Comparison of ENCODE assay signal across 9 mouse cellular contexts in the genomic region with DNA sequence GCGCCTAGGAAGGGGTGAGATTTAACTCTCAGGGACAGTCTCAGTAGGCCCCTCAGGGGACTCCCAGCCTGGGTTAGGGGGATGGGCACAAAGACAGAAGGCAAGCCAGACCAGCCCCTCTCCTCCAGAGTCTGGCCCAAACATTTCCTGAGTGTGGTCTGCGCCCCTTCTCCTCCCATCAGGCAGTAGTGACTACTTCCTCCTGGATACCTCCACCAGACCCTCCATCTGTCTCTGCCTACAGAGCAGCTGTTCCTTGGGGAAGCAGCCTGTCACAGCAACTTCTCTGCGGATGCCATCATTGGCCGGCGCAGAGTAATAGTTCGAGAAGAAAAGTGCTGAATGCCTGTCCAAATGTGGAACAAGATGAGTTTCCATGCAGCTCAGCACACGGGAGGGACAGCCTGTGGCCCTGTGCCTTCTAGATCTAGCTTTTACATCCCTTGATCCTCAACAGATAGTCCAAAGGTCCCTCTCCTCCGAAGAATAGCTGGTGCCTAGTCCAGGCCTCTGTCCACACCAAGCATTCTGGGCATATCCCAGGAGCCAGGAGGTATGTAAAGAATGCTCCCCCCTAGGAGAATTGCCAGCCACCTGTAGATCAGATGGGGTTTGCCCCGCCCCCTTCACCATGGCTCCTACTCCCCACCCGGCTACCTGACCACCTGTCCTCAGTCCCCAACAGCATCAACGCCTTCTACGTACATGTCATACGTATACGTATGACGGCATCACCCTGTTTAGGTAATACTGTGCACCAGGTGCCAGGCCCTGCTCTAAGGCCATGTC. TPM values are rescaled to one million over a fixed set of nuclear protein-coding genes. Genes with fewer than 3 reads are reported as not detected.
A peak's percentile ranks its signal among the peaks of the same experiment; 100 is the strongest.
DNase-seq lines count a peak whose midpoint lies in the region; ATAC-seq lines count a peak whose summit lies in the region.
"Had no signal": no experiment of that assay in that cellular context is flagged by ENCODE, and none has a peak within 500 bp of the region (broad histone marks: within the 10 kb centered on the region; RNA-seq: fewer than 3 reads in every experiment).

No protein-coding gene starts in this region.

- no peaks in the 10 kb centered on the region for H3K9me3 ChIP-seq in midbrain, embryonic 11.5 days (ENCODE audit: control insufficient read depth, low read length)
- H3K9me3 ChIP-seq in midbrain, embryonic 15.5 days, result no peaks in the 10 kb centered on the region

- H3K36me3 ChIP-seq in midbrain, embryonic 11.5 days (ENCODE audit: control insufficient read depth, insufficient read depth, low read length), result no peaks in the 10 kb centered on the region
- H3K36me3 ChIP-seq in midbrain, embryonic 15.5 days (replicated peaks), result no peaks in the 10 kb centered on the region

- H3K27ac ChIP-seq in midbrain, embryonic 11.5 days (ENCODE audit: low read depth, low read length), result no peak overlapping the region
- H3K27ac ChIP-seq in midbrain, embryonic 15.5 days, result no peak overlapping the region

- 91% methylated on average over 15 of the region's 15 CpGs for WGBS in midbrain, embryonic 11.5 days
- 91% methylated on average over 15 of the region's 15 CpGs for WGBS in midbrain, embryonic 15.5 days

- intact Hi-C loops in heart, postnatal 10 days (cut with DNase I), result no loop called here

- no peak overlapping the region for H3K4me2 ChIP-seq in midbrain, embryonic 11.5 days
- H3K4me2 ChIP-seq in midbrain, embryonic 15.5 days, result no peak overlapping the region

- no peaks in the 10 kb centered on the region for H3K27me3 ChIP-seq in midbrain, embryonic 11.5 days (ENCODE audit: control insufficient read depth, insufficient read depth, low read length)
- no peaks in the 10 kb centered on the region for H3K27me3 ChIP-seq in midbrain, embryonic 15.5 days (replicated peaks)

- no peak overlapping the region for H3K4me3 ChIP-seq in midbrain, embryonic 11.5 days (ENCODE audit: low read depth, low read length)
- H3K4me3 ChIP-seq in midbrain, embryonic 15.5 days, result no peak overlapping the region

- ATAC-seq in midbrain, embryonic 11.5 days (ENCODE audit: low FRiP score), result no peak
- no peak for ATAC-seq in midbrain, embryonic 15.5 days (replicated peaks)

- H3K9ac ChIP-seq in midbrain, embryonic 11.5 days (ENCODE audit: low read length), result no peak overlapping the region
- H3K9ac ChIP-seq in midbrain, embryonic 15.5 days, result no peak overlapping the region

- H3K4me1 ChIP-seq in midbrain, embryonic 11.5 days (ENCODE audit: control insufficient read depth, insufficient read depth, low read length), result no peaks in the 10 kb centered on the region
- 0 out of 2 replicates have a peak, but pooled peaks cover 2% of the 10 kb centered on the region for H3K4me1 ChIP-seq in midbrain, embryonic 15.5 days

- DNase-seq in heart, adult 18-20 months, result peak; percentile 22 to 41
- no peak for DNase-seq in heart, postnatal 10 days
- peak; percentile 41 for DNase-seq in midbrain, embryonic 11.5 days (ENCODE audit: low spot score, missing footprints)
- DNase-seq in layer of hippocampus, adult 18-20 months (ENCODE audit: low spot score in 2 of 2), result peak; percentile 83 to 86
- peak; percentile 78 to 88 for DNase-seq in right cerebral cortex, postnatal 10 days (ENCODE audit: low spot score in 2 of 2)
- no peak for DNase-seq in adrenal gland, postnatal 14 days
- DNase-seq in retina, postnatal 1 day, result no peak
- DNase-seq: cerebellum, adult 8-10 months had no signal

RNA-seq across cellular contexts. Expression of gene Klhl3, which starts 44.8 kb away (rescaled TPM):
- 1 to 10 TPM; 2.7 to 3.5 TPM for total RNA-seq in heart, adult 18-20 months (2021)
- total RNA-seq in heart, postnatal 10 days (2021), result 1 to 10 TPM; 4.3 to 4.8 TPM
- 2.6 and 3.2 TPM in 2 replicates for polyA plus RNA-seq in midbrain, embryonic 11.5 days (2014; fragmentation: Nextera tagmentation; extraction: Ambion mirVana)
- polyA plus RNA-seq in midbrain, embryonic 15.5 days (2015; fragmentation: Nextera tagmentation; extraction: Ambion mirVana), result 12.7 and 14.2 TPM in 2 replicates
- 10 to 100 TPM; 47.1 to 48.6 TPM for total RNA-seq in layer of hippocampus, adult 18-20 months (2021)
- total RNA-seq in adrenal gland, postnatal 14 days (2021), result 2.4 and 3.1 TPM in 2 replicates

RNA-seq across cellular contexts. Expression of gene Hnrnpa0, which starts 59.7 kb away (rescaled TPM):
- total RNA-seq in heart, adult 18-20 months (2021), result 10 to 100 TPM; 69.3 to 72.8 TPM
- total RNA-seq in heart, postnatal 10 days (2021), result 100 to 1,000 TPM; 139 to 141 TPM
- polyA plus RNA-seq in midbrain, embryonic 11.5 days (2014; fragmentation: Nextera tagmentation; extraction: Ambion mirVana), result 60.0 and 63.3 TPM in 2 replicates
- polyA plus RNA-seq in midbrain, embryonic 15.5 days (2015; fragmentation: Nextera tagmentation; extraction: Ambion mirVana), result 40.5 and 48.7 TPM in 2 replicates
- 100 to 1,000 TPM; 125 to 127 TPM for total RNA-seq in layer of hippocampus, adult 18-20 months (2021)
- total RNA-seq in adrenal gland, postnatal 14 days (2021), result 121 and 133 TPM in 2 replicates

Comparison
In these comparisons a context has a peak if more than half of its experiments do, and no peak if none do; other contexts are left out.
1. DNase-seq: peak in heart, adult 18-20 months (2 of 2), midbrain, embryonic 11.5 days (single experiment), layer of hippocampus, adult 18-20 months (2 of 2) and right cerebral cortex, postnatal 10 days (2 of 2); none in heart, postnatal 10 days (0 of 2), adrenal gland, postnatal 14 days (single experiment) and retina, postnatal 1 day (single experiment).
2. RNA of gene Klhl3, which starts 44.8 kb away (total RNA-seq): 47.1 to 48.6 TPM in layer of hippocampus, adult 18-20 months; 4.3 to 4.8 TPM in heart, postnatal 10 days, 2.7 to 3.5 TPM in heart, adult 18-20 months and 2.4 to 3.1 TPM in adrenal gland, postnatal 14 days; every median in the first group is over 4 times any median in the second.